Mouse (Mus musculus) erythroid progenitor cell, adult 5-6 weeks (primary cell): Measurements from ENCODE around the gene Sh2d2a. TPM values are rescaled to one million over a fixed set of nuclear protein-coding genes. Genes with fewer than 3 reads are reported as not detected.
A peak's percentile ranks its signal among the peaks of the same experiment; 100 is the strongest.
"Not testable (repeated sequence)": the region's sequence is repeated elsewhere in the genome, so short reads cannot be mapped to it uniquely, and the experiment has no call there.

Experiments used
- ATAC-seq: replicated peaks from 2 replicates; pipeline ENCODE4 v1.8.0; 2016; ENCODE audit warnings: moderate number of reproducible peaks, mild to moderate bottlenecking, moderate TSS enrichment, inconsistent platforms; ENCODE audit not compliant: poor library complexity, low FRiP score, severe bottlenecking
- total RNA-seq, 2 experiments: library from RNA; stranded (forward) in 1 of 2; stranded (reverse) in 1 of 2; fragments of 150-400 nt in 1 of 2; fragments of 186-747, 209-891 nt in 1 of 2; gene quantifications; 2 replicates each; pipeline versions ENCODE4 v1.2.3 to v1.2.4; 2015 to 2017; ENCODE audit warnings: low replicate concordance in 2 of 2

Gene Sh2d2a
- total RNA-seq, 2 experiments from 2014 or later, result 0.83 to 1.3 TPM

DNA sequence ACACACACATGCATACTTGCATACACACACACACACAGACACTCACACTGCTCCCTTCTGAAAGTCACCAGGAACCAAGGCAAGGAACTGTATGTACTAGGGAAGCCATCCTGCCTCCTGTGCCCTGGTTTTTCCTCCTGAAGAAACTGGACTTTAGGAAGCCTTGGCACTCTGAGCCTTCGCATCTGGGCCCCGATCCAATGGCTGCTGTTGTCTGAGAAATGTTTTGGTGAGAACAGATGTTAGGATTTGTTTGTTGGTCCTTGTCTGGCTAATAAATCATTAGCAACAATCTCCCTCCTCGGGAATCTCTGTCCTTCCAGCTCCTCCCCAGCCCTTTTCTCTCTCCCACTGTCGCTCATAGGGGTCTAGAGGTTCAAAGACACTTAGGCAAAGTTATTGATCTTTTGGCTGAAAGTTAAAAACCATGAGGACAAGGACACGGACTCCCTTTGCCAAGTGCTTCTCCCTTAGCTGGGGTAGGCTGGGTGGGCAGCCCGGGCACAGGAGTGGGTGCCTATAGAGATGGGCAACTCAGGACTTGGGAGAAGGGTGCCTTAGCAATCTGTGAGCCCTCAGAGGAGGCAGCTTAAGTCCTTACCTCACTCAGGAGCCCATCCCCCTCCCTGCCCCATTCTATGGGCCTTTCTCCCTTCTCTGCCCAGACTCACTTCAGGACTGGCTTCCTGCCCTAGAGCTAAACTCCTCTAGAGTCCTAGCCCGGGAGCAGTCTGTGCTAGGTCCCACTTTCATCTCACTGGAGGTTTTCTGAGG lies 8.4 kb downstream of the Sh2d2a start:
- ATAC-seq, result no peak

DNA sequence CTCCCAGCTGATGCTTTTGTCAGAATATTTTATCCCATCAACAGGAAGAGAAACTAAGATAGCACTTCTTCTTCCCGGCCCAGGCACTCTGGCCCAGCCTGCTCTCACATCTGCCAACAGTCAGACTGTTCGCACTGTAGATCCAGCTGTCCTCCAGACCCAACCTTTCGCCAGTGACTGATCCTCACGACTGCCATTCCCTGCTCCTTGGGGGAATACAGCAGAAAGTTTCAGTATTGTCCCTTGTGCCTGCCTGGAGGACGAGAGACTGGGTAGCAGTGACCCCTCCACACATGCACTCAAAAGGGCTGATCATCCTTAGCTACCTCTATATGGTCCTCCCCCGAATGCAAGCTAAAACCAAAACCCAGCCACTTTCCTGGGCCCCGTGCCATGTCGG lies 9.4 kb downstream of the Sh2d2a start:
- no peak for ATAC-seq

DNA sequence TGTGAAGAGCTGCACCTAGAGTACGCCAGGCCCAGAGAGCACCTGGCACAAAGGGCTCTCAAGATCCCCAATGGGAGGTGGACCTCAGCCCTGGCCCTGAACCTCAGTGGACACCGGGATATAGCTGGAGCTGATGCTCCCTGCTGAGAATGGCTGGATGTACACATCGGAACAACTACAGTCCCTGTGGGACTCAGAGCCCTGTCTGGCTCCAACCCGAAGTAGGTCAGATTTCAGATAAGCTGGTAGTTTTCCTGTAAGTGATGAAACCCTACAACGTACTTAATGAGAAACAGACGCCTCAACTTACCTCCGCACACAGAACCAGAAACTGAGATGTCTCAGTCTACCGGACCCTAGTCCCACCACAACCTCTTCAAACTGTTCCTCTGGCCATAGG lies 11.1 kb downstream of the Sh2d2a start:
- no peak for ATAC-seq

DNA sequence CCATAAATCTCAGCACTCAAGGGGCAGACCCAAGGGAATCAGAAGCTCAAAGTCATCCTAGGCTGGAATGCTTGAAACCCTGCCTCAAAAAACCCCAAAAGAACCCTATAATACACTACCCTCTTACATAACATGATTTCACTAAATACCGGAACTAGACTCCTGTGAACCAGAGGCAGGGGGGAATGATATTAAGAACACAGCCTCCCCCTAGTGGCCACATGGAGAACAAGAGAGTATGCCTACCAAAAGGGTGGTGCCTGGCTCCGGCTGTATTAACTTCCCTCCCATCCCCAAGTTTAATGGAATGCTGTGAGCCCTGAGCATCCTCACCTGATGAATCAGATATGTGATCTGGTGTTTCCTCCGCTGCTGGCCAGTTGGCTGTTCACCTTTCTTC lies 13.3 kb downstream of the Sh2d2a start:
- peak; percentile 67; the same call in 1 of the 2 replicates for ATAC-seq

DNA sequence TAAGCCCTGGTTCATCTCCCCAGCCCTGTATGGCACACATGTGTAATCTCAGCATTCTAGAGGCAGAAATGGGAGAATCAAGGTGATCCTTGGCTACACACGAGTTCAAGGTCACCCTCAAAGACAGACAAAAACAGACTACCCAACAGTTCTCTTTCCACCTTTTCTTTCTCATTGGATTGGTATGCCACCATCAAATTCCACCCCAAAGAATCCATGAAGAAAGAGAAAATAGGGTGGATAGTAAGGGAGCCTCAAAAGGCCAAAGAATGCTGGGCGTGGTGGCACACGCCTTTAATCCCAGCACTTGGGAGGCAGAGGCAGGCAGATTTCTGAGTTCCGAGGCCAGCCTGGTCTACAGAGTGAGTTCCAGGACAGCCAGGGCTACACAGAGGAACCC lies 17.6 kb downstream of the Sh2d2a start:
- not testable (repeated sequence) for ATAC-seq

DNA sequence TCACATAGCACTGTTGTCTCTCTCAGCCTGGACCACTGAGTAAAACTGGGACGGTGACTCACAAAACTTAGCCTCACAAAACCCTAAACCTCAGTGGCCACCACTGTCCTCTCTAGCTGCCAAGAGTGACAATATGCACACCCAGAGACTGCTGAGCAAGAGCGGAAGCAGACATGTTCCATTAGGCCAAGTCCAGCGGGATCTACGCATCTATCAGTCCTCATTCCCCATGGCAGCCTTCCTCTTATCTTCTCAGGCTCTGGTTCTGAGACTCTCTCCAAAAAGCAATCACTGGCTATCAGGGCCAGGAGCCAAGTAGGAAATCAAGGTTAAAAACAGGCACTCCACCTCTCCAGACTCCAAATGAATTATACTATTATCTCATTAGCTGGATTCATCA lies 31.2 kb downstream of the Sh2d2a start:
- no peak for ATAC-seq

DNA sequence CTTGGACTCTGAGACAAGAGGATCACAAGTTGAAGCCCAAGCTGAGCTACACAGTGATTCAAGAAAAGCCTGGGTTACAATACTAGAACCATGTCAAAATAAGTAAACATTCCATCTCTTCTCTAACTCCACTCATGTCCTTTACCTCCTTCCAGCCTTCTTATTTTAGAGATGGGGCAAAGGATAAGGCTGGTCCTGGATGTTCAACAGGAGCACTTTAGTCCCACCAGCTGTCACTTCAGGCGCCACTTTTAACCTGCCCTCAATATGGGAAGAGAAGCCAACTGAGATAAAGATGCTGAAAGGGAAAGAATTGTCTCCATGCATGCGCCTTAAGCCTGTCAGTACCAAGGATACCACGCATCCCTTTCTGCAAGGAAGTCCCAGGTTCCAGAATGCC lies 37.7 kb downstream of the Sh2d2a start:
- no peak for ATAC-seq

DNA sequence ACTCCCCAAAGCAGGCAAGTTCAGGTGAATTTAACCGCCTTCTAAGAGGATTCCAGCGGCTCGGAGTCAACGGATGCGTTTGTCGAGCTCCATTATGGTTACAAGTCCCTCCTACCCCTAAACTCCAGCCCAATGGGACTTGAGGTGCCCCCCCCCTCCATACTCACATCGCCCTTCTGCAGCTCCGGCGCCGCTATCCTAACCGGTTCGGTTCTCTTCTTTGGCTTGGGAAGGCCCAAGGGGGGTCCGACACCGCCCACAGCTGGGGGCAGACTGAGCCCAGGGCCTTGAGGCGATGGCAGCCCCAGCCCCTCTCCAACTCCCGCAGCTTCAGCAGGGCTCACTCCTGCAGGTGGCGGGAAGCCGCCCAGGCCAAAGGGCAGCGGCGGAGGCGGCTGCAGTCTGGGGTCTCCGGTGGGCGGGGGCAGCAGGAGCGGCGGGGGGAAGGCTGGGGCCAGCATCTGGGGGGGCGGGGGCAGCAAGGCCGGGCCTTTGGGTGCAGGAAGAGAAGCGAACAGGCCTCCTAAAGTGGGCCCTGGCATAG lies 38.2 kb downstream of the Sh2d2a start:
- ATAC-seq, result no peak

DNA sequence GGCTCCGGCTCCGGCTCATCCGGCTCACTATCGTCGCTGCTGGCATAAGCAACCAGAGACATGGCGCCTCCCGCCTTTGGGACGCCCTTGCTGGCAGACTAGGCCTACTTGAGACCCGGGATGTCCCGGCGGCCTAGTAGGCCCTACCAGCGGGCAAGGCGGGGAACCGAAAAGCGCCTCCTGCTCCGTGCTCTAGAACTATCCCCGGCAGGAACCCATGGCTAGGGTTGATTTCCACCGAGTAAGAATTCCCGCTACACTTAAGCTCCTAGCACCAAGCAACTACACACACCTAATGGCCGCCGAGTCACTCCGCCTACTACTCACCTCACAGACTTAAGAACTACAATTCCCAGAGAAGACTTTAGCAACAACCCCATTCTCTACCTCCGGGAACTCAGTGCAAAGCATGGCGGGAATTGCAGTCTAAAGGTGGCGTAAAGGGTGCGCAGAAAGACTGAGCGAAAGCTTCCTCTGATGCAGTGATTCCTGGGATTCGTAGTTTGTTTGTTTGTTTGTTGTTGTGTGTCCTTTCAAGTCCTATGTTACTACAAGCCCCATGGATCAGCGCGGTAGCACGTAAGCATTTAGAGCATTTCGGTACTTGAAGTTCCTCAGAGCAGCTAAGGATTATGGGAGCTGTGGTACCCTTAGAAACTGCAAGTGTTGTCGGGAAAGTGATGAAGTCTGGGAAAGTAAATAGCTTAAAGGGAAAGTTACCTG lies 38.9 kb downstream of the Sh2d2a start, which contains the start of gene Prcc:
TSS of gene Prcc (minus strand) at position 328 of the 723 bp plus-strand sequence.
- ATAC-seq, result peak; percentile 93

DNA sequence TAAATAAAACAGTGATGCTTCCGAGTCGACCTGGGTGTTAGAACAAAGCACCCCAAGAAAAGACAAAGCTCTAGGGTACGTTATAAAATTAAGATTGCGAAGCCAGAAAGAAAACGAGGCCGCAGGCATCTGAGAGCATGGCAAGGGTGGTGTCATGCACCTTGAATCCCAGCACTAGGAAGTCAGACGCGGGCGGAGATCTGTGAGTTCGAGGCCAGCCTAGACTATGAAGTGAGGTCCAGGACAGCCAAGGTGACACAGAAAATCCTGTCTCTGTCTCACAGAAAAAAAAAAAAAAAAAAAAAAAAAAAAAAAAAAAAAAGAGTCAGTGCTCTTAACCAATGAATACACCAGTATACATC lies 39.4 kb downstream of the Sh2d2a start:
- ATAC-seq, result peak; percentile 28

DNA sequence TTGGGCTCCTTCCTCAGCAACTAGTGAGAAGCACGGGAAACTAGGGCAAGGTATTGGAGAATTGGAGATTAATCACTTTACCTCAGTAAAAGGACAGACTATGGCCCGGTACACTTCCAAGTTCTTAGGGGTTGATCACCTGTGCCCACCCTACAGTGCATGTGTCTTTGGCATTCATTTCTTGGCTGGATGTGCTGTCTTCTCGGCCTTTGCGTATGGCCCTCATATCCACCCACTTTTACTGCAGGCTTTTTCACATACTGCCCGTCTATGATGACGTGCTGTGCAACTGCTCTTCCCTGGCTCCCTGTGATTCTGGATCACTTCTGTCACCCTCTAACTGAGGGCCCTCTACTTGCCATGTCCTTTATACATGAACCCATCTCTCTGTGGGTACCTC lies 39.9 kb downstream of the Sh2d2a start:
- no peak for ATAC-seq

DNA sequence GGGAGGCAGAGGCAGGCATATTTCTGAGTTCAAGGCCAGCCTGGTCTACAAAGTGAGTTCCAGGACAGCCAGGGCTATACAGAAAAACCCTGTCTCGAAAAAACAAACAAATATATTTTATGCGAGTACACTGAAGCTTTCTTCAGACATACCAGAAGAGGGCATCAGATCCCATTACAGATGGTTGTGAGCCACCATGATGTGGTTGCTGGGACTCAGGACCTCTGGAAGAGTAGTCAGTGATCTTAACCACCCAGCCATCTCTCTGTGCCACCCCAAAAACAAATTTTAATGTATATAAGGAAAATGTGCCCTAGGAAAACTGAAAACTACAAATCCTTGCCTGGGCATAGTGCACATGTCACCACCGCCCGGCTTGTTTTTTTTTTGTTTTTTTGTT lies 40.8 kb downstream of the Sh2d2a start:
- not testable (repeated sequence) for ATAC-seq

DNA sequence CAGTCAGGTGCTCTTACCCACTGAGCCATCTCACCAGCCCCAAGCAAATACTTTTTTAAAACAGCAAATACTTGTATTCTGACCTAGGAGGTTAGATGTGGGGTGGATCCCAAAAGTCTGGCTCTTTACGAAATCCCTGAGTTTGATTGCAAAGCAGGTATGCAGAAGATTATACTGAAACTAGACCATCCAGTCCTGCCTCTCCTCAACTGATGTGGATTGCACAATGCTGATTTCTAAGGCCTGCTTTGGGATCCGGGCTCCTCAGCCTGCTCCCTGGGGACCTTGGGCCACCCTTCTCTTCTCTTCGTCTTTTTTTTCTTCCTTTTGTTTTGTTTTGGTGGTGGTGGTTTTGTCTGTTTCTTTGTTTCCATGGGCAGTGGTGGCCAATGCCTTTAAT lies 44.9 kb downstream of the Sh2d2a start:
- ATAC-seq, result no peak

DNA sequence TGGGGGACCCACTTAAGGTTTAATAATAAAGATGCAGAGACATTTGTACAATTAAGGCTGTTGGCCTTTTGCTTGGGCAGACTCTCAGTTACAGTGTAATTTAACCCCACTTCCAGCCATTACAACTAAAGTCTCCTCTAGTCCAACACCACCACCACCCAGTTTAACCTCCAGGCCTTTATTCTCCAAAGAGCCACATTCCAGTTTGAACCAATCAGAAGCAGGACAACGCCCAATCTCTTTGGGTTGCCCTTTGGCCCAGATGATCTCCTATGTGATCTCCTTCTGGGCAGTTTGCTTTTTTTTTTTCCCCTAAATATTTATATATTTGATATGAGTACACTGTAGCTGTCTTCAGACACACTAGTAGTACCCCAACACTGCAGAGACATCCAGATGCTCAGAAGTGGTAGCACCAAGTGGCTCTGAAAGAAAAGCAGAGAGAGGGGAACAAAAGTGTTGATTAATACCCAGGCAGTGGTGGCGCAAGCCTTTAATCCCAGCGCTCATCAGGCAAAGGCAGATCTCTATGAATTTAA lies 46.9 kb downstream of the Sh2d2a start:
- peak; percentile 71 for ATAC-seq

DNA sequence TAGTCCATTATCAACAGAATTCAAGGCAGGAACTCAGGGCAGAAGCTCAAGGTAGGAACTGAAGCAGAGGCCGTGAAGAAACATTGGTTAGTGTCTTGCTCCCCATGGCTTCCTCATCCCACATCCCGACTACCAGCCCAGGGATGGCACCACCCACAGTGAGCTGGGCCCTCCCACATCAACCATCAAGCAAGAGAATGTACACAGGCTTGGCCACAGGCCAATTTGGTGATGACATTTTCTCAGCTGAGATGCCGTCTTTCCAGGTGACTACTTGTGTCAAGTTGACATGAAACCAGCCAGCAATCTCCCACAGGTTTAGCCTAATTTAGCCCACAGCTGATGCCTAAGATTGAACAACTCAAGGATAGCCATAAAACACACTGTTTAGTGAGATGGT lies 52.7 kb downstream of the Sh2d2a start:
- no peak for ATAC-seq

DNA sequence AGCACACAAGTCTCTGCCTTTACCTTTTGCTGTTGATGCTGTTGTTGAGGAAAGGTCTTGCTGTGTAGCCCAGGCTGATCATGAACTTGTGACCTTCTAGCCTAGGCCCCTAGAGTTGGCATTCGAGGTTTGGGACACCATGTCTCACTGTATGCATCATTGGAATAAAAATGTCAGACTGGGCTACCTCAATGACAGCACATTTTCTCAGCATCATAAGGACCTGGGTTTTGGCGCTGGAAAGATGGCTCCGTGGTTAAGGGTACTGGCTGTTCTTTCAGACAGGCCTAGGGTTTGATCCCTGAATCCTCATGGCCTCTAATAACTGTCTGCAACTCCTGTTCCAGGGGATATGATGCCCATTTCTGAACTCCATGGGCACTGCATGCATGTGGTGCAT lies 53.2 kb downstream of the Sh2d2a start:
- no peak for ATAC-seq

DNA sequence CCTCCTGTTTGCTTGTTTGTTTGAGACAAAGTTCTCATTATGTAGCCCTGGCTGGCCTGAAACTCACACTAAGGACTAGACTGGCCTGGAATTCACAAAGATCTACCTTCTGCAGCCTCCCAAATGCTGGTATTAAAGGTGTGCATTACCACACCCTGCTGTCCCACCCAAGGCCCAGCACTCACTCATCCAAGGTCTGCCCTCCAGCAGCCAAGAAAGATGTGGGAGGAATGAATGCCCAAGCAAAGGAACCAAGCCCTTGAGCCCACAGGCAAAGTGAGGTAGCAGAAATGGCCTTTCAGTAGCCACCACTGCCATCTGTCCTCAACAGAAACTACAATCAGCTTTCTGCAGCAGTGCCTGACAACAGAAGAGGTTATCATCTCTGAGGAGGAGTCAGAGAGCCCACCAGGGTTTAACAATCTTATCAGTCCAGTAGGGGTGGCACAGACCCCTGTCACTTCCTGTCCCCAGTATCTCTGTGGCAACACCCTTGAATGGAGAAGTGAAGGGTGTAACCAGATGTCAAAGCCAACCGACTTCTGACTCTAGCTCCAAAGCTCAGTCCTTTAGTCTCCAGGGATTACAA lies 54.6 kb downstream of the Sh2d2a start:
- ATAC-seq, result peak; percentile 81

DNA sequence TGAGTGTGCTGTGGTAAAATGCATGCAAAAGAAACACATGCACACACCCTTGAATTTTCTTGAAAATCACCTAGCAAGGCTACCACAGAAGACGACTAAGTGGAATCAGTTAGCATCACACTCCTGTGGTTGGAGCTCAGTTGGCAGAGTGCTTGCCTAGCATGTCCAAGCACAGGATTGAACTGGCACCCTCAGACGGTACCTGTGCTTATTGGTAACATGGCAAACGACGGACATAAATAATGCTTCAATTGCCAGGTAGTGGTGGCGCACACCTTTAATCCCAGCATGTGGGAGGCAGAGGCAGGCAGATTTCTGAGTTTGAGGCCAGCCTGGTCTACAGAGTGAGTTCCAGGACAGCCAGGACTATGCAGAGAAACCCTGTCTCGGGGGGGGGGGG lies 55.4 kb downstream of the Sh2d2a start:
- ATAC-seq, result not testable (repeated sequence)

DNA sequence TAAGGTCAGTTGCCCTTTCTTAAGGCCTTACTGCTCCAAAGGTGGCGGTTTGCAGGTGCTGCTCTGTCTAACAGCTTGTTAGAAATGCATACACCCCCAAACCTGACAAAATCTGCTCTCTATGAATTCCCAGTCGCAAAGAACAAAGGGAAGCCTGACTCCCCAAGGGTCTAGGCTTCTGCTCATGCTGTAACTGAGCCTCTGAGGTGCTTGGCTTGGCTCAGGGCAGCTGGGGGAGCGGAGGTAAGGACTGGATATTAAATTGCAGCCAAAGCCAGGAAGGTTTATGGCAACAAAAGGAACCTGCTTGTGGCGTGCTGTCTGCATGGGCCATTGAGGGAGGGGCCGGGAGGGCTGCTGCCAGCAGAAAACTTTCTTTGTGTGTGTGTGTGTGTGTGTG lies 57.3 kb downstream of the Sh2d2a start:
- no peak for ATAC-seq
